Mouse (Mus musculus) E14TG2a.4 (cell line): Measurements from ENCODE around the gene Cbx6.

Source experiments
- CTCF ChIP-seq: conservative IDR thresholded peaks from 2 replicates; pipeline ENCODE4 v1.5.1; 2014; ENCODE audit warnings: low read length
- NANOG ChIP-seq: IDR thresholded peaks from 2 replicates; pipeline ENCODE4 v1.6.1; 2014; ENCODE audit warnings: borderline replicate concordance, low read length, mixed read lengths
- POU5F1 ChIP-seq: IDR thresholded peaks from 2 replicates; pipeline ENCODE4 v1.6.1; 2014; ENCODE audit warnings: low read length, borderline replicate concordance

- no peak for TF ChIP-seq CTCF
- no peak for TF ChIP-seq NANOG
- TF ChIP-seq POU5F1, result no peak
Measured at GRCm38 (mm10) chr15:79873995-79874394, 39.5 kb upstream of the Cbx6 start.
